Mouse (Mus musculus) kidney, adult 9 months (tissue): ENCODE measurements around the gene Olfr818.
"Not testable (repeated sequence)": the region's sequence is repeated elsewhere in the genome, so short reads cannot be mapped to it uniquely, and the experiment has no call there.

ENCODE experiments used
- DNase-seq: peaks from one replicate; pipeline ENCODE4 v3.0.0; 2022

Olfr818 gene

DNA sequence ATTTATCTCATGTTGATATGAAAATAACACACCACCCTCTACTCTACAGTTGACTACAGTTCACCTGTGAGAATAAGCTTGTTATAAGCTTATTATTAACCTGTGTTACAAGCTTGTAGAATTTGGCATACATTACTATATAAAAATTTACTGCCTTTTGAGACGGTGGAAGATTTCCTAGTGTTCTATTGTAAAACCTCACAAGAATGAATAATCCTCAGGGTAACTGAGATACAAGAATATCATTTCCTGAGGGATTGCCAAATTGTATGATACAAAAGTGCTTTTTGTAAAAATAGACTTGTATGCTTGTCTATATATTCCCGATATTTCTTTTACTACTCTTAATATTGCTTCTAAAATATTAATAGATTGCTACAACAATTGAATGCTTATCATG is at the start of gene Olfr818:
TSS of gene Olfr818 (minus strand) at position 101 of the 400 bp plus-strand sequence.
- no peak for DNase-seq

DNA sequence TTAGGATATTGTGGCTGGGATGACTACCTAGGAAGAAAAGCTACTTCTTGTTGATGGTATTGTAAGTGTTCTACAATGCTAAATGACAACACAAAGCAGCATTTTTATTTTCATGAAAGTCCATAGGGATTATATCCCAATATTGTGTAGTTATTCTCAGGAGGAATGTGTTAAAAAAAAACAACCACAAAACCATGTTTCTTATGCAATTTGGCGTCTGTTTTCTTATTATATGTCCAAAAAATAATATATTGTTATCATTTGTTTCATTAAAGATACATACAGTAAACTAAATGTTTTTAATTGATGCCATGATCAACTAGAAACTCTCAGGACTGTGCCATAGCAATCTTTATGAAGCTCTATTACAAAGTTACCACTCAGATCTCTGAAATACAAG is 36.1 kb upstream of the Olfr818 start, which contains the start of gene Gm10310:
TSS of gene Gm10310 (minus strand) at position 101 of the 400 bp plus-strand sequence.
- not testable (repeated sequence) for DNase-seq

DNA sequence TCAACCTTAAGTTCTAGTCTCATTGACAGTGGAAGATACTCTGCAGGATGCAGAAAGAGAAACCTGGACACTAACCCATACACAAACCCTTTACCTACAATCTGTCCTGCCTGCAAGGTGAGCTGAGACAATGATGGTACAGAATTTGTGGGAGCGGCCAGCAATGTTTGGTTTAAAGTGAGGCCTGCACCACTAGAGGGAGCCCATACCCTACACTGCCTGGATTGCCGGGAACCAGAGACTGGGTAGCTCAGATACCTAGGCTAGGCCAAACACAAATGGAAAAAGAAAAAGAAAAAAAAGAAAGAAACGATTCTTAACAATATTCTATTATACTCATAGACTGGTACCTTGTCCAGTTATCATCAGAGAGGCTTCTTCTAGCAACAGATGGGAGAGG is 33.0 kb upstream of the Olfr818 start:
- not testable (repeated sequence) for DNase-seq

DNA sequence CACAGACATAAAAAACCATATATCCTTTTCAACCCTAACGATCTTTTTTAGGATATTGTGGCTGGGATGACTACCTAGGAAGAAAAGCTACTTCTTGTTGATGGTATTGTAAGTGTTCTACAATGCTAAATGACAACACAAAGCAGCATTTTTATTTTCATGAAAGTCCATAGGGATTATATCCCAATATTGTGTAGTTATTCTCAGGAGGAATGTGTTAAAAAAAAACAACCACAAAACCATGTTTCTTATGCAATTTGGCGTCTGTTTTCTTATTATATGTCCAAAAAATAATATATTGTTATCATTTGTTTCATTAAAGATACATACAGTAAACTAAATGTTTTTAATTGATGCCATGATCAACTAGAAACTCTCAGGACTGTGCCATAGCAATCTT is 27.1 kb upstream of the Olfr818 start, which contains the start of gene Olfr247:
TSS of gene Olfr247 (minus strand) at position 101 of the 400 bp plus-strand sequence.
- DNase-seq = not testable (repeated sequence)

DNA sequence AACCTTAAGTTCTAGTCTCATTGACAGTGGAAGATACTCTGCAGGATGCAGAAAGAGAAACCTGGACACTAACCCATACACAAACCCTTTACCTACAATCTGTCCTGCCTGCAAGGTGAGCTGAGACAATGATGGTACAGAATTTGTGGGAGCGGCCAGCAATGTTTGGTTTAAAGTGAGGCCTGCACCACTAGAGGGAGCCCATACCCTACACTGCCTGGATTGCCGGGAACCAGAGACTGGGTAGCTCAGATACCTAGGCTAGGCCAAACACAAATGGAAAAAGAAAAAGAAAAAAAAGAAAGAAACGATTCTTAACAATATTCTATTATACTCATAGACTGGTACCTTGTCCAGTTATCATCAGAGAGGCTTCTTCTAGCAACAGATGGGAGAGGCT is 24.1 kb upstream of the Olfr818 start:
- DNase-seq = not testable (repeated sequence)

DNA sequence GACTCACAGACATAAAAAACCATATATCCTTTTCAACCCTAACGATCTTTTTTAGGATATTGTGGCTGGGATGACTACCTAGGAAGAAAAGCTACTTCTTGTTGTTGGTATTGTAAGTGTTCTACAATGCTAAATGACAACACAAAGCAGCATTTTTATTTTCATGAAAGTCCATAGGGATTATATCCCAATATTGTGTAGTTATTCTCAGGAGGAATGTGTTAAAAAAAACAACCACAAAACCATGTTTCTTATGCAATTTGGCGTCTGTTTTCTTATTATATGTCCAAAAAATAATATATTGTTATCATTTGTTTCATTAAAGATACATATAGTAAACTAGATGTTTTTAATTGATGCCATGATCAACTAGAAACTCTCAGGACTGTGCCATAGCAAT is 18.3 kb upstream of the Olfr818 start, which contains the start of gene Olfr819:
TSS of gene Olfr819 (minus strand) at position 101 of the 400 bp plus-strand sequence.
- not testable (repeated sequence) for DNase-seq

DNA sequence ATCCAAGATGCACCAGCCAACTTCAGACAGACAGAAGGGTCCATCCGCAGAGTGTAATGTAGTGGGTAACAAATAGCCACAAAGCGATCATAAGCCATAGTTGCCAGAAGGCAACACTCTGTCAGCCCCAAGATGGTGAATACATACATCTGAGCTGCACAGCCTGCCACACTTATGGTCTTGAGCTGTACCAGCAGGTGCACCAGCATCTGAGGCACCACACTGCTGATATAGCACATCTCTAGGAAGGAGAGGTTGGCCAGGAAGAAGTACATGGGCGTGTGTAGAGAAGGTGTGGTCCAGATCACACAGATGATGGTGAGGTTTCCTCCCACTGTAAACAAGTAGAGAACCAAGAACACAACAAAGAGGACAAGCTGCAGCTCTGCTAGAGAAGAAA is 17.3 kb upstream of the Olfr818 start:
- not testable (repeated sequence) for DNase-seq

DNA sequence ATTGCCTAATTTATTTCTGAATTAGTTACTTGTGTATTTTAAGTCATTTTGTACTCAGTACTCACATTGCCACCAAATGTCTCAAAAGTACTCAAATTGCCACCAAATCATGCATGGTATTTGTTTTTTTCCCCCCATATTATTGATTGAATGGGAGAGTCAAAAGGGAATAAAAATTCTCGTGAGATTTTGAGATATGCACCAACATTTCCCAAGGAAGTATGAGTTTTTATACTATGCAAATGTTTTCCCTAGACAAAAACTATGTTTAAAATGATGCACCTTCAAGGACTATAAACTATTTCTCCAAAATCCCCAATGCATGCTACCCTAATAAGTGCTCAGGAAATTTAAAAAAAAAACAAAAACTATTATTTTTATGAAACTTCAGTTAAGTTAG is 33.4 kb downstream of the Olfr818 start, which contains the start of gene Olfr816:
TSS of gene Olfr816 (minus strand) at position 101 of the 400 bp plus-strand sequence.
- no peak for DNase-seq

DNA sequence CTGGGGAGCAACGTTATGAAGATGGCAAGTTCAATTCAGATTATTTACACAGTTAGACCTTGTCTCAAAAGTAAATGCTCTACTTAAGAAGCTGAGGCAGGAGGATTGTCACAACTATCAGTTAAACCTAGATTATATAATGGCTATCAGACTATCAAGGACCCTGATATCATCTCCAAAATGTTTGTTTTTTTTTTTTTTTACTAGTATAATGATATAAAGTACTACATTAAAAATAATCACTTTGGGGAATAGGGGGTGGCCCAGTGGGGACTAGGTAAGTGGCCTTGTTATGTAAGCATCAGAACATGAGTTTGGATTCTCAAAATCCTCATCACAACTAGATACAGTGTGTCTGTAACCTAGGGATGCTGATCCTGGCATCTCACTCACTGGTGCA is 43.1 kb downstream of the Olfr818 start, which contains the start of gene Olfr815:
TSS of gene Olfr815 (minus strand) at position 101 of the 400 bp plus-strand sequence.
- not testable (repeated sequence) for DNase-seq
